Mouse (Mus musculus) hindlimb bud, embryonic 11.5 days (tissue): ENCODE data around the gene Maml3.

ENCODE experiments used
- DNase-seq: peaks from one replicate; pipeline ENCODE4 v3.0.0-alpha.2; 2012; ENCODE audit warnings: low read depth, low spot score; ENCODE audit errors: extremely low spot score

Maml3 gene

GRCm38 (mm10) chr3:51645484-51645883 lies 459.4 kb downstream of the Maml3 start:
- no peak for DNase-seq

GRCm38 (mm10) chr3:51638260-51638659 lies 466.6 kb downstream of the Maml3 start:
- no peak for DNase-seq

- DNase-seq, result no peak
Observed at GRCm38 (mm10) chr3:51637326-51637725, 467.6 kb downstream of the Maml3 start.

GRCm38 (mm10) chr3:51636700-51637099 lies 468.2 kb downstream of the Maml3 start:
- no peak for DNase-seq

- no peak for DNase-seq
Observed at GRCm38 (mm10) chr3:51635960-51636359, 468.9 kb downstream of the Maml3 start.
